Mouse (Mus musculus) liver, embryonic 16.5 days (tissue): ENCODE results near the gene Dmgdh. TPM values are rescaled to one million over a fixed set of nuclear protein-coding genes. Genes with fewer than 3 reads are reported as not detected.

ENCODE experiments used
- ATAC-seq: fragments of 200-750 bp; cut with Nextera tagmentation; 2 replicates; pipeline ENCODE4 v1.8.0; 2017; ENCODE audit warnings: low read depth, mild to moderate bottlenecking, moderate number of reproducible peaks, moderate library complexity
- H3K27ac ChIP-seq: fragments of 300-500 bp; sonication (generic); 2 replicates; pipeline ENCODE4 v1.5.1; 2014; ENCODE audit warnings: mild to moderate bottlenecking, low read length
- H3K27me3 ChIP-seq: fragments of 300-500 bp; sonication (generic); 2 replicates; pipeline ENCODE4 v1.6.1; 2014; ENCODE audit warnings: low read depth, low read length, mixed read lengths; ENCODE audit not compliant: control insufficient read depth, insufficient read depth
- H3K36me3 ChIP-seq: fragments of 300-500 bp; sonication (generic); 2 replicates; pipeline ENCODE4 v1.6.1; 2014; ENCODE audit warnings: mild to moderate bottlenecking; ENCODE audit not compliant: control insufficient read depth, insufficient read depth
- H3K4me1 ChIP-seq: fragments of 300-500 bp; sonication (generic); 2 replicates; pipeline ENCODE4 v1.6.1; 2014; ENCODE audit warnings: low read depth, low read length, mixed read lengths; ENCODE audit not compliant: control insufficient read depth
- H3K4me2 ChIP-seq: fragments of 300-500 bp; sonication (generic); 2 replicates; pipeline ENCODE4 v1.6.1; 2014; ENCODE audit warnings: low read depth, low read length, mixed read lengths
- H3K4me3 ChIP-seq: fragments of 300-500 bp; sonication (generic); 2 replicates; pipeline ENCODE4 v1.5.1; 2014; ENCODE audit warnings: low read depth, mild to moderate bottlenecking, low read length
- H3K9ac ChIP-seq: fragments of 300-500 bp; sonication (generic); 2 replicates; pipeline ENCODE4 v1.6.1; 2014; ENCODE audit warnings: low read depth, low read length
- H3K9me3 ChIP-seq: fragments of 300-500 bp; sonication (generic); replicated peaks from 2 replicates; pipeline ENCODE4 v1.6.1; 2016; ENCODE audit warnings: low read length; ENCODE audit not compliant: control insufficient read depth
- WGBS: fragments of 180-500 bp; shearing (Covaris S2); extraction: QIAGEN DNeasy Blood & Tissue Kit; methylation state at CpG from one replicate; pipeline ENCODE4 v1.1.7; 2014; ENCODE audit not compliant: insufficient replicate concordance; 5-methylcytosine and 5-hydroxymethylcytosine counted together
- polyA plus RNA-seq: library from polyadenylated mRNA; unstranded; fragments of >200 nt; fragmentation: Nextera tagmentation; extraction: Ambion mirVana; gene quantifications from 2 replicates; pipeline ENCODE4 v1.2.1, GENCODE M21; 2015

Dmgdh gene
- polyA plus RNA-seq, 1 experiment from 2014 or later: 24.3 TPM

DNA sequence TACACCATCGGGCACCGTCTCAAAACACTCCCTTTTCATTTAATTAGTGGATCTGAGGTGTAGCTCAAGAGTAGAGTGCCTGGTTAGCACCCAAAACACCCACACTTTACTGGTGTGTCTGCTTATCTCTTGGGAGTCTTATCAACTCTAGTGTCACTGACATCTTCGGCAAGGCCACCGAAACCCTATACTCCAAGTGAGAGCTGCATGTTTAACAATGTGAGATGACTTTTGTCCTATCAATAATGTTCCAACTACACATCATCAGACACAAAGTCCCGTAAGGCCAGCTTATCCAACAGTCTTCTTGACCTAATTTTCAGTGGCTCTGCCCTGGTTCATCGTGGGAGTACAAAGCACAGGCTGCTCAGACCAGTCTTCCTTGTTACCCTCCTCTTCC lies 20.9 kb upstream of the Dmgdh start:
- H3K4me1 ChIP-seq: no peaks in the 10 kb centered on the region
- no peak overlapping the region for H3K9ac ChIP-seq
- H3K4me2 ChIP-seq: no peak overlapping the region
- no peaks in the 10 kb centered on the region for H3K9me3 ChIP-seq
- no peak overlapping the region for H3K4me3 ChIP-seq
- no peak overlapping the region for H3K27ac ChIP-seq
- no peaks in the 10 kb centered on the region for H3K27me3 ChIP-seq
- H3K36me3 ChIP-seq: 0 out of 2 replicates have a peak, but pooled peaks cover 2% of the 10 kb centered on the region
- WGBS: 53% methylated on average over 6 of the region's 6 CpGs
- no peak for ATAC-seq

DNA sequence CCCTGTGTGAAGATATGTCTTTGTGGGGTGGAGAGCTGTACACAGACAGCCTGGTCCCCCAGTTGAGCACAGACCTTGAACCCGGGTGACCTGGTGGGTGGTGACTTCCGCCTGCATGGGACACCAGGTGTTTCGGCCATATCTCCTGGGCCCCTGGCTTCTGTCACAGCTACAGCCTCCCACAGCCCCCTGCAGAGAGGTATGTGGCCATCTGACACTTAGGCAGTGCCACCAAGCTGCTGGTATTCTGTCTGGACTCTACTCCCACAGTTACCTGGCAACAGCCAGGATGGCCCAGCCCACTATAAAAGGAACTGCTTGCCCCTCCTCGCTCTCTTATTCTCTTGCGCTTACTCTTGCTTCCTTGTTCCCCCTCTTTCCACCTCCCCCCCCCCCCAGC lies 16.3 kb upstream of the Dmgdh start:
- Histone ChIP-seq H3K36me3 (peaks cover 2% of the 10 kb centered on the region; the same call in 1 of the 2 replicates), H3K4me3 (no peak overlapping the region), H3K4me2 (no peak overlapping the region), H3K9ac (no peak overlapping the region), H3K27ac (no peak overlapping the region), H3K4me1 (no peaks in the 10 kb centered on the region), H3K9me3 (no peaks in the 10 kb centered on the region), H3K27me3 (no peaks in the 10 kb centered on the region)
- WGBS: 76% methylated on average over 5 of the region's 5 CpGs
- ATAC-seq: no peak

DNA sequence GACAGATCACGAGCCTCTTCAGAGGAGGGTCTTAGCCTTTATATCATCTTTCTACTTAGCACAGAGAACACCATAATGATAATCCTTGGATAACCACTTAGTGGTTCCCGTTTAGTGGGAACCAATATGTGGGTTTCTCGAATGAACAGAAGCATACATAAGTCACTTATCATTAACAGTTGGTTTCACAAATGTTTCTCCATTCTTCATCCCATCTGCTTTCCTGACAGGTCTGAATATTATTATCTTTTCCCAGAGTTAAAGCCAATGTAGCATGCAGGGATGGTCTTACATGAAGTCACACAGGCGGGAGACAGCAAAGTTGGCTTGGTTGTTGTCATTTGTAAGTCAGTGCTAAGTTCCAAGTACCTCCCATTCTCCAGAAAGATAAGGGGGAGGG lies 6.6 kb upstream of the Dmgdh start:
- Histone ChIP-seq H3K4me2 (no peak overlapping the region), H3K4me3 (no peak overlapping the region), H3K4me1 (no peaks in the 10 kb centered on the region), H3K36me3 (no peaks in the 10 kb centered on the region; the same call in none of the 2 replicates), H3K27me3 (no peaks in the 10 kb centered on the region), H3K9me3 (no peaks in the 10 kb centered on the region), H3K27ac (no peak overlapping the region), H3K9ac (no peak overlapping the region)
- ATAC-seq: no peak
- WGBS: 61% methylated on average over 4 of the region's 4 CpGs

DNA sequence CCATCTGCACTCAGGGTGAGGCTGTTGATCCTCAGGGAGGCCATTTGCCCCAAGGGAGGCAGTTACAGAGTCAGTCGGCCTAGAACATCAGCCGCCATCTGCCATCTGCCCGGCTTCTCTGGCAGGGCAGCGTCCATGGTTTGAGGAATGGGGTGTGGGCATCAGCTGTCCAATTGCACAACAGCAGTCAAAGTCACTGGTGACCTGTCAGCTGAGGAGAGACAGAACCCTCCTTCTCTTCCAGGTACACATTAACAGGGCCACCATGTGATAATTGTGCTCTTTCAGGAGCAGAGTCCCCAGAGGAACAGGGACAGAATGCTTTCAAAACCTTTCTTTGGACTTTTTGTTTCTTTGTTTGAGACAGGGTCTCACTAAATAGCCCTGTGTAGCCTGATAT lies 1.9 kb upstream of the Dmgdh start:
- Histone ChIP-seq H3K4me1 (no peaks in the 10 kb centered on the region), H3K9me3 (no peaks in the 10 kb centered on the region), H3K9ac (no peak overlapping the region), H3K36me3 (no peaks in the 10 kb centered on the region; the same call in 1 of the 2 replicates), H3K27ac (peak overlapping the region; percentile 84), H3K4me2 (peak overlapping the region; percentile 39), H3K27me3 (peaks cover 3% of the 10 kb centered on the region; the same call in 1 of the 2 replicates), H3K4me3 (peak overlapping the region; percentile 21)
- WGBS: 58% methylated on average over 4 of the region's 4 CpGs
- ATAC-seq: peak; percentile 80

DNA sequence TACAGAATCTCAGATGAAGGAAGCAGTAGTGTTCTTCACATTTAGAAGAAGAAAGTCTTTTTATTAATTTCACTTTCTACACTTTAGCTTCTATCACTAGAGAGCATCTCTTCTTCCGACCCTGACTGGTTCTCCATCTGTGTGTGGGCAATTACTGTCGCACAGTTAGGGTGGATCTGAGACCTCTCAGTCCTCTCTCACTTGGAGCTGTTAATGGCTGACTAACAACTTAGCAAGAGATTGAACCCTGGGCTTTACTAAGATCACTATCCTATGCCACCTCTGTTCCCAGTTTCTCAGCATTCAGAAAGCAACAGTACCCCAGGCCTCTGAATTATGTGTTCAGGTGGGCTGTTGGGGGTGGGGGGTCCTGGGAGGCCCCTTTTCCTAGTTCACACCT lies 937 bp upstream of the Dmgdh start:
- ATAC-seq: no peak
- Histone ChIP-seq H3K36me3 (no peaks in the 10 kb centered on the region; the same call in 1 of the 2 replicates), H3K9me3 (no peaks in the 10 kb centered on the region), H3K4me2 (peak overlapping the region; percentile 33), H3K27me3 (peaks cover 3% of the 10 kb centered on the region; the same call in 1 of the 2 replicates), H3K4me1 (no peaks in the 10 kb centered on the region), H3K4me3 (peak overlapping the region; percentile 44), H3K27ac (peak overlapping the region; percentile 51), H3K9ac (peak overlapping the region; percentile 25; the same call in 1 of the 2 replicates)
- WGBS: 35% methylated on average over 2 of the region's 2 CpGs

DNA sequence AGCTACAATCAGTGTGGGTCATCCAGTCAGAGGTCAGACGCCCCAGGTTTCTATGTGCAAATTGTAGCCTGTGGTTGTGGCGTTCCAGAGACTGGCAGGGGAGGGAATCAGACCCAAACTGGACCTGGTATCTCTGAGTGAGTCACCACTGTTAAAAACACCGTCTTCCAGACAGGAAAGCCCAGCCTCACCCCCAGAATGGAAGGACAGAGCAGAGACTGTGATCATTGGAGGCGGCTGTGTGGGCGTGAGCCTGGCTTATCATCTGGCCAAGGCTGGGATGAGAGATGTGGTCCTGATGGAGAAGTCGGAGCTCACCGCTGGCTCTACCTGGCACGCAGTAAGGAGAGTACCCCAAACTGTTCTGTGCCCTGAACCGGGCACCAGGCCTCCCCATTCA lies 2.6 kb downstream of the Dmgdh start:
- no peak for ATAC-seq
- Histone ChIP-seq H3K4me3 (no peak overlapping the region), H3K4me2 (no peak overlapping the region), H3K9me3 (no peaks in the 10 kb centered on the region), H3K9ac (no peak overlapping the region), H3K36me3 (no peaks in the 10 kb centered on the region), H3K27me3 (peaks cover 3% of the 10 kb centered on the region; the same call in 1 of the 2 replicates), H3K27ac (no peak overlapping the region), H3K4me1 (no peaks in the 10 kb centered on the region)
- WGBS: 53% methylated on average over 9 of the region's 9 CpGs

DNA sequence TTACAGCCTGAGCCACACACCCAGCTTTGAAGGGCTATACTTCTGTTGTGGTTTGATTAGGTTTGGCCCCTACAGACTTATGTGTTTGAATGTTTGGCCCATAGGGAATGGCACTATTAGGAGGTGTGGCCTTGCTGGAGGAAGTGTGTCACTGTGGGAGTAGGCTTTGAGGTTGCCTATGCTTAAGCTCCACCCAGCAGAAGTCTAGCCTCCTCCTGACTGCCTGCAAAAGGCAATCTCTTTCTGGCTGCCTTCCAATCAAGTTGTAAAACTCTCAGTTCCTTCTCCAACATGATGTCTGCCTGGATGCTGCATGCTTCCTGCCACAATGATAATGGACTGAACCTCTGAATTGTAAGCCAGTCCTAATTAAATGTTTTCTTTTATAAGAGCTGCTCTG lies 9.1 kb downstream of the Dmgdh start:
- no peak overlapping the region for H3K27ac ChIP-seq
- H3K36me3 ChIP-seq: no peaks in the 10 kb centered on the region
- no peaks in the 10 kb centered on the region for H3K9me3 ChIP-seq
- no peak for ATAC-seq
- no peak overlapping the region for H3K9ac ChIP-seq
- H3K4me1 ChIP-seq: no peaks in the 10 kb centered on the region
- no peak overlapping the region for H3K4me2 ChIP-seq
- H3K4me3 ChIP-seq: no peak overlapping the region
- no peaks in the 10 kb centered on the region for H3K27me3 ChIP-seq

DNA sequence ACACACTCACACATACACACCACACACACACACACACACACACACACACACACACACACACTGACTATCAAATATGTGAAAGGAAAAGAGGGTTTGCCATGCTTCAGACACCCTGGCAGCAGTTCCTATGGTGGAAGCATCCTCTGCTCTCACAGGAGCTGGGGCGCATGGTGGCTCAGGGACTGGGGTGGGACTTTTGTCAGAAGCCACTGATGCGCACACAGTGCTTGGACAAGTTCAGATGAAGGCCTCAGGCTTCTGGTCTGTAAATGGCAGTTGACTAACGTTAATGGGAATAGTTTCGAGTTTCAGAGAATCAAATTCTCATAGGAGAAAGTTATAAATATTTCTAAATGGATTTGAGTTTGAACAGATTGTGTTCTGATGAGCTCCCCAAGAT lies 11.0 kb downstream of the Dmgdh start:
- Histone ChIP-seq H3K9ac (no peak overlapping the region), H3K27ac (no peak overlapping the region), H3K4me1 (no peaks in the 10 kb centered on the region), H3K4me3 (no peak overlapping the region), H3K36me3 (no peaks in the 10 kb centered on the region), H3K4me2 (no peak overlapping the region), H3K9me3 (no peaks in the 10 kb centered on the region), H3K27me3 (no peaks in the 10 kb centered on the region)
- WGBS: 74% methylated on average over 4 of the region's 4 CpGs
- no peak for ATAC-seq

DNA sequence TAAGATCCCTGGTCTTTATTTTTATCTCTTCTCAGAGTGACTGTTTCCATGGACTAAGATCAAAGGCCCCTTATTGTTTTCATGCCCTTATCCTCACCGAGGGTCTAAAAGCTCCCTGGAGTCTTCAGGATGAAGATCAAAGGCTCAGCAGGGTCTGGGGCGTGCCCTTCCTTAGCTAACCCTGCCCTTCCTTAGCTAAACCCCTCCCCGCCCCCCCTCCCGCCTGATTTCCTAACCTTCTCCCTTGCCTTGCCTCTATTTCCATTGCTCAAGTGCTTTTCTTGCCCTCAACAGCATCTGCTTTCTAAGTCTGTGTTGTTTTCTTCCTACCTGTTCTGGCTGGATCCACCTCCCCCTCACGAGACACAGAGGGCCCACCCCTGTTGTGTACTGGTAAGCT lies 13.1 kb downstream of the Dmgdh start:
- Histone ChIP-seq H3K9me3 (no peaks in the 10 kb centered on the region), H3K36me3 (no peaks in the 10 kb centered on the region), H3K4me3 (no peak overlapping the region), H3K9ac (no peak overlapping the region), H3K27me3 (no peaks in the 10 kb centered on the region), H3K4me2 (no peak overlapping the region), H3K27ac (no peak overlapping the region), H3K4me1 (no peaks in the 10 kb centered on the region)
- ATAC-seq: no peak
- WGBS: 41% methylated on average over 5 of the region's 5 CpGs
